Mouse (Mus musculus) C2C12 (cell line): Measurements from ENCODE around the gene Mat2a.

Source experiments
- CEBPB ChIP-seq: IDR thresholded peaks from one replicate; pipeline ENCODE4 v1.6.1; 2011; ENCODE audit warnings: low read depth, mild to moderate bottlenecking, control low read depth, moderate library complexity
- CTCF ChIP-seq: IDR thresholded peaks from one replicate; pipeline ENCODE4 v1.5.1; 2011; ENCODE audit not compliant: control insufficient read depth, insufficient read depth, insufficient read length
- MAX ChIP-seq: IDR thresholded peaks from one replicate; pipeline ENCODE4 v1.6.1; 2011; ENCODE audit warnings: mild to moderate bottlenecking, control low read depth
- MYOD1 ChIP-seq: IDR thresholded peaks from one replicate; pipeline ENCODE4 v1.6.1; 2011; ENCODE audit warnings: low read depth; ENCODE audit not compliant: control insufficient read depth, insufficient read length
- USF1 ChIP-seq: IDR thresholded peaks from one replicate; pipeline ENCODE4 v1.6.1; 2011; ENCODE audit warnings: low read depth, mild to moderate bottlenecking, control low read depth, moderate library complexity

DNA sequence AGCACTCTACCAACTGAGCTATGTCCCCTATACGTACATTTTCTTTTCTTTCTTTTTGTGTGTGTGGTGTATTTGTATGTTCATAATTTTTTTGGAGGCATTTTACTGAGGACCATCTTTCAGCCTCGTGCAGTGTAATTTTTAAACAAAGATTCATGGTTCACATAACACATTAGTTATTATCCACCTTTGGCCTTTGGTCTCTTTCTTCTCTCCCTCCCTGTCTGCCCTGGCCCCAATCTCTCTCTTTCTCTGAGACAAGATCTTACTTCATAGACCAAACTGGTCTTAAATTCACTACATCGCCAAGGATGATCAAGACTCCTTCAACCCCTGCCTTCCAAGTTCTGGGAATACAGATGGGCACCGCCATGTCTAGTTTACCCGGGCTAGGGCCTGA lies 37.5 kb upstream of the Mat2a start:
- TF ChIP-seq CTCF: no peak
- no peak for TF ChIP-seq MAX
- TF ChIP-seq CEBPB: no peak
- TF ChIP-seq USF1: no peak
- TF ChIP-seq MYOD1: no peak
